25 mouse cellular contexts compared by ENCODE assay signal in the genomic region with DNA sequence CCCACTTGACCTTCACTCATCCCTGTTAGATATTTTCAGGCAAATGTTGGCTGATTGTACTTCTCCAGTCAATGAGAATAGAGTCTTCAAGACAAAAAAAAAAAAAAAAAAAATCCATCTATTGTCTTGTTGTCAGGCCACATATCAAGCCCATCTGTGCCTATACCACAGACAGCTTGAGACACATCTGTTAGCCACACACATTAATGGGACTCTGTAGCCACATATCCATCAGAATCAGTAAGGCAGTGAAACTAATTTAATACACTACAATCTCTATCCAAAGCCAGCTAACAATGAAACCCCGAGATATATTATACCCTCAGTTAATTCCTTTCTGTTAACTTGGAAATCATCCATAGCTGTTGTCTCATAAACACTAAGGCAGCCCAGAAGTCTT.
A peak's percentile ranks its signal among the peaks of the same experiment; 100 is the strongest.
DNase-seq lines count a peak whose midpoint lies in the region; ATAC-seq and TF ChIP-seq lines count a peak whose summit lies in the region.
"Had no signal": no experiment of that assay in that cellular context is flagged by ENCODE, and none has a peak within 500 bp of the region (broad histone marks: within the 10 kb centered on the region; RNA-seq: fewer than 3 reads in every experiment).

No protein-coding gene starts in this region.

- intact Hi-C loops in left cerebral cortex, adult 2 months (cut with DNase I): no loop called here

- peak; percentile 65 for DNase-seq in forebrain, embryonic 14.5 days (ENCODE audit: low spot score)
- no peak for DNase-seq in forebrain, embryonic 10.5 days (ENCODE audit: extremely low spot score, low spot score)
- DNase-seq in neural tube, embryonic 11.5 days (ENCODE audit: low spot score): no peak
- DNase-seq in neural tube, embryonic 10.5 days (ENCODE audit: extremely low spot score, low spot score): no peak
- DNase-seq in left cerebral cortex, adult 2 months (ENCODE audit: extremely low spot score in 1 of 2, low spot score in 2 of 2): no peak
- DNase-seq in adrenal gland, adult 18-20 months (ENCODE audit: low spot score in 2 of 2): no peak
- DNase-seq: adrenal gland, postnatal 36 days; cerebellum, adult 2 months; gastrocnemius, postnatal 10 days; heart, adult 11 months; heart, postnatal 14 days; kidney, adult 2 months; kidney, postnatal 25 days; liver, embryonic 13.5 days; lung, postnatal 4 days; right cerebral cortex, postnatal 4 days; thymus, adult 2 months had no signal

- no peak overlapping the region for H3K27ac ChIP-seq in forebrain, embryonic 14.5 days (ENCODE audit: low read depth, low read length)
- H3K27ac ChIP-seq in forebrain, embryonic 10.5 days: no peak overlapping the region
- H3K27ac ChIP-seq in neural tube, embryonic 11.5 days (ENCODE audit: low read depth, low read length): no peak overlapping the region
- H3K27ac ChIP-seq in hindbrain, embryonic 15.5 days (replicated peaks): no peak overlapping the region
- H3K27ac ChIP-seq in neural tube, embryonic 15.5 days (replicated peaks): no peak overlapping the region
- H3K27ac ChIP-seq in left cerebral cortex, adult 2 months: no peak overlapping the region
- H3K27ac ChIP-seq: limb, embryonic 13.5 days; liver, embryonic 13.5 days; midbrain, embryonic 10.5 days had no signal

- 53% methylated on average over 1 of the region's 1 CpGs for WGBS in forebrain, embryonic 14.5 days
- 84% methylated on average over 1 of the region's 1 CpGs for WGBS in forebrain, embryonic 10.5 days
- WGBS in neural tube, embryonic 11.5 days: 46% methylated on average over 1 of the region's 1 CpGs
- 33% methylated on average over 1 of the region's 1 CpGs for WGBS in hindbrain, embryonic 15.5 days
- WGBS in neural tube, embryonic 15.5 days: 33% methylated on average over 1 of the region's 1 CpGs

- H3K4me1 ChIP-seq in forebrain, embryonic 14.5 days (ENCODE audit: control insufficient read depth, insufficient read depth, low read length): no peaks in the 10 kb centered on the region
- H3K4me1 ChIP-seq in forebrain, embryonic 10.5 days: no peaks in the 10 kb centered on the region
- no peaks in the 10 kb centered on the region for H3K4me1 ChIP-seq in neural tube, embryonic 11.5 days (ENCODE audit: control insufficient read depth, insufficient read depth, low read length)
- H3K4me1 ChIP-seq in hindbrain, embryonic 15.5 days (replicated peaks): no peaks in the 10 kb centered on the region
- H3K4me1 ChIP-seq in neural tube, embryonic 15.5 days: no peaks in the 10 kb centered on the region
- H3K4me1 ChIP-seq: heart, embryonic 12.5 days; limb, embryonic 13.5 days; liver, embryonic 13.5 days; midbrain, embryonic 10.5 days had no signal

- H3K9ac ChIP-seq in forebrain, embryonic 14.5 days (ENCODE audit: low read length): no peak overlapping the region
- no peak overlapping the region for H3K9ac ChIP-seq in neural tube, embryonic 11.5 days (ENCODE audit: low read length)
- H3K9ac ChIP-seq in hindbrain, embryonic 15.5 days: no peak overlapping the region
- no peak overlapping the region for H3K9ac ChIP-seq in neural tube, embryonic 15.5 days (replicated peaks)
- H3K9ac ChIP-seq: heart, embryonic 12.5 days; limb, embryonic 13.5 days; liver, embryonic 13.5 days; lung, embryonic 14.5 days had no signal

- no peak for TF ChIP-seq CTCF in left cerebral cortex, adult 2 months (IDR thresholded peaks at IDR 0.05)

- no peaks in the 10 kb centered on the region for H3K36me3 ChIP-seq in forebrain, embryonic 14.5 days (ENCODE audit: control insufficient read depth, insufficient read depth, low read length)
- H3K36me3 ChIP-seq in forebrain, embryonic 10.5 days (replicated peaks): no peaks in the 10 kb centered on the region
- no peaks in the 10 kb centered on the region for H3K36me3 ChIP-seq in neural tube, embryonic 11.5 days (ENCODE audit: control insufficient read depth, insufficient read depth, low read length)
- H3K36me3 ChIP-seq in hindbrain, embryonic 15.5 days: no peaks in the 10 kb centered on the region
- H3K36me3 ChIP-seq in neural tube, embryonic 15.5 days: no peaks in the 10 kb centered on the region
- H3K36me3 ChIP-seq: heart, embryonic 12.5 days; limb, embryonic 13.5 days; liver, embryonic 13.5 days; midbrain, embryonic 10.5 days had no signal

- no peaks in the 10 kb centered on the region for H3K9me3 ChIP-seq in forebrain, embryonic 14.5 days (replicated peaks; ENCODE audit: control insufficient read depth, low read length)
- no peaks in the 10 kb centered on the region for H3K9me3 ChIP-seq in forebrain, embryonic 10.5 days
- H3K9me3 ChIP-seq in neural tube, embryonic 11.5 days (ENCODE audit: control insufficient read depth, low read length): no peaks in the 10 kb centered on the region
- H3K9me3 ChIP-seq in hindbrain, embryonic 15.5 days: no peaks in the 10 kb centered on the region
- no peaks in the 10 kb centered on the region for H3K9me3 ChIP-seq in neural tube, embryonic 15.5 days (replicated peaks)
- H3K9me3 ChIP-seq: heart, embryonic 12.5 days; limb, embryonic 13.5 days; liver, embryonic 13.5 days; midbrain, embryonic 10.5 days had no signal

- H3K4me3 ChIP-seq in forebrain, embryonic 14.5 days (ENCODE audit: low read depth, low read length): no peak overlapping the region
- H3K4me3 ChIP-seq in forebrain, embryonic 10.5 days: no peak overlapping the region
- no peak overlapping the region for H3K4me3 ChIP-seq in neural tube, embryonic 11.5 days (ENCODE audit: low read depth, low read length)
- H3K4me3 ChIP-seq in hindbrain, embryonic 15.5 days: no peak overlapping the region
- H3K4me3 ChIP-seq in neural tube, embryonic 15.5 days (replicated peaks): no peak overlapping the region
- H3K4me3 ChIP-seq in left cerebral cortex, adult 2 months: no peak overlapping the region
- H3K4me3 ChIP-seq: erythroblast, embryonic 14.5 days; heart, embryonic 12.5 days; limb, embryonic 13.5 days; liver, embryonic 13.5 days; midbrain, embryonic 10.5 days had no signal

- H3K27me3 ChIP-seq in forebrain, embryonic 14.5 days (replicated peaks; ENCODE audit: control insufficient read depth, insufficient read depth, low read length): no peaks in the 10 kb centered on the region
- no peaks in the 10 kb centered on the region for H3K27me3 ChIP-seq in forebrain, embryonic 10.5 days (ENCODE audit: poor library complexity, severe bottlenecking)
- H3K27me3 ChIP-seq in neural tube, embryonic 11.5 days (ENCODE audit: control insufficient read depth, insufficient read depth, low read length): no peaks in the 10 kb centered on the region
- H3K27me3 ChIP-seq in hindbrain, embryonic 15.5 days: no peaks in the 10 kb centered on the region
- H3K27me3 ChIP-seq in neural tube, embryonic 15.5 days (replicated peaks): no peaks in the 10 kb centered on the region
- H3K27me3 ChIP-seq: heart, embryonic 12.5 days; limb, embryonic 13.5 days; liver, embryonic 13.5 days had no signal

- no peak overlapping the region for H3K4me2 ChIP-seq in forebrain, embryonic 14.5 days (ENCODE audit: low read length)
- H3K4me2 ChIP-seq in neural tube, embryonic 11.5 days (ENCODE audit: low read depth): no peak overlapping the region
- no peak overlapping the region for H3K4me2 ChIP-seq in hindbrain, embryonic 15.5 days
- no peak overlapping the region for H3K4me2 ChIP-seq in neural tube, embryonic 15.5 days
- H3K4me2 ChIP-seq: heart, embryonic 12.5 days; limb, embryonic 13.5 days; liver, embryonic 13.5 days; lung, embryonic 14.5 days had no signal

- ATAC-seq in forebrain, embryonic 14.5 days: peak; percentile 89; the same call in 1 of the 2 replicates
- peak; percentile 85 for ATAC-seq in neural tube, embryonic 11.5 days (ENCODE audit: insufficient read depth, low FRiP score, low TSS enrichment)
- peak; percentile 80 for ATAC-seq in hindbrain, embryonic 15.5 days (ENCODE audit: low FRiP score, low read depth)
- peak; percentile 66; the same call in 1 of the 2 replicates for ATAC-seq in neural tube, embryonic 15.5 days (ENCODE audit: low FRiP score)
- ATAC-seq: inflammation-experienced regulatory T-cells, adult 6 months had no signal
